Mouse (Mus musculus): ENCODE data around the gene Wfdc15a.

DNA sequence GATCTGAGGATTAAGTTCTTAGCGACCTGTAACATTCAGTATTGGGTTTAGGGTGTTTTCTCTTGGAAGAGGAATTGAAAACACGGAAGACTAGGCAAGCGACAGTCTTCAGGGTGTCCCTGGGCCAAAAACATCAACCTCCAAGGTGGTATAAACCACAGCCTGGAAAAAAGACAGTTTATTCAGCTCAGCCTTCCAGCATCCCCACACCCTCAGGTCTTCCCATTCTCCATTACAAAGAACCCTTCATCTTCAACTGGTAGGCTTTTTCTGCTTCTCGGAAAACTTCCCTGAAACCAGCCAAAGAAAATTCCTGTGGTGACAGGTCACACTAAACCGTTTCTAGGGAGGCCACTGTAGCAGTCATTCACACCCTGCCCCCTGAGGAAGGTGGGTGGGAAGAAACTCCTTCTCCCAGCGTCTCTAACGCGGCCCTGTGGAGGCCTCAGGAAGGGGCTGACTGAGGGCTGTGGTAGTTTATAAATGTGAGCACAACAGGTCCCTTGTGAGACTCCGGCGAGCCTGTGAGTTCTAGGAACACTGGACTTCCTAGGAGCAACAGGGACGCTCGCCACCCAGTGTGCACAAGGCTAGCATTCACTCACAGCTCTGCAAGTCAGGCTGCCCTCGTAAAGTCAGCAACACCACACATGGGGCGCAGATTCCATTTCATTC, 49.7 kb downstream of the Wfdc15a start:
- TF ChIP-seq CTCF (IDR thresholded peaks at IDR 0.05): no peak
- TF ChIP-seq EP300 (IDR thresholded peaks at IDR 0.05): no peak

Measured in lung, postnatal 0 days (tissue).